Mouse (Mus musculus): ENCODE data around the gene Igflr1. TPM values are rescaled to one million over a fixed set of nuclear protein-coding genes. Genes with fewer than 3 reads are reported as not detected.

Igflr1 gene
- polyA plus RNA-seq, 1 experiment from 2014 or later: 6.6 TPM

DNA sequence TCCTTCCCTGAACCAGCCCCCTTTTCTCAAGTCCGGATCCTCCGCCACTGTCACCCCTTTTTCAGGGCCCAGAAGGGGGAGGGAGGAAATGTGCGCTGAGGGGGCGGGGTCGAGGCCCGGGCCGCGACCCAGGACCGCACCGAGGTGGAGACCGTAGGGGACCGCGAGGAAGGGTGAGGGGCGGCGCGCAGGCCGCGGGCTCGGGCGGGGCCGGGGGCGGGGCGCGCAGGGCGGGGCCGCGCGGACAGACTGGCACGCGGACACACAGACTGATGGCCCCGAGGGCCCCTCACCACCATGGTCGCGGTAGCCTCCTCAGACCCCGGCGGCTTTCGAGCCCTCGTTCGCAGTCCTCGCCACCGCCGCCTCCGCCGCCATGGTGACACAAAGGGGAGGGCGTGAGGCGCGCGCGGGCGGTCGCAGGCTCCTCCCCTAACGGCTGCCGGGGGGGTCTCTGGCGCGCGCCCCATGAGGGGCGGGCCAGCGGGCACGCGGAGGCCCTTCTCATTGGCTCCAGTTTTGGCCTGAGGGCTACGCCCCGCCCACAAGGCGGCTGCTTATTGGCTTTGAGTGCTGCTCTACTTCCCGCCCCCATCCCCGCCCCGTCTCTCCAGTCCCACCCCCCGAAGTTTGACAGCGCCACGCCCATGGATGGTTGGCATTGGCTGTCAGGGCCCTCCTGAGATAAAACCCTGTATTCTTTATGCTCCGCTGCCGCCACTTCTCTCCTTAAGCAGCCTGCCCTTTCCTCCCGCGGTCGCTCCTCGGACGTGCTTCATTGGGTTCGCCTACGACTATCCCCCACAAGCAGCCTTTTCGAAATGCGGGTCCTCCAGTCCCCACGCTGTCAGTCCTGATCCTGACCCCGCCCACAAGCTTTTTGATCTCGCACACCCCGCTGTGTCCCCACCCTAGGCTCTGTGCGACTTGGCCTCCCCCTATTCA is 30.3 kb upstream of the Igflr1 start, which contains the start of gene Arhgap33:
TSS of gene Arhgap33 (minus strand) at position 428 of the 945 bp plus-strand sequence.
- Histone ChIP-seq H3K9me3 (no peaks in the 10 kb centered on the region), H3K9ac (replicated peaks) (peak within 1 kb of the TSS; percentile 93), H3K4me1 (replicated peaks) (peaks cover 43% of the 10 kb centered on the region), H3K36me3 (peaks cover 46% of the 10 kb centered on the region), H3K27ac (peak within 1 kb of the TSS; percentile 96), H3K4me3 (replicated peaks) (peak within 1 kb of the TSS; percentile 83), H3K27me3 (no peaks in the 10 kb centered on the region), H3K4me2 (replicated peaks) (peak within 1 kb of the TSS; percentile 94)
- under 1% methylated on average over 61 of the region's 84 CpGs for WGBS
- peak; percentile 90 for ATAC-seq

DNA sequence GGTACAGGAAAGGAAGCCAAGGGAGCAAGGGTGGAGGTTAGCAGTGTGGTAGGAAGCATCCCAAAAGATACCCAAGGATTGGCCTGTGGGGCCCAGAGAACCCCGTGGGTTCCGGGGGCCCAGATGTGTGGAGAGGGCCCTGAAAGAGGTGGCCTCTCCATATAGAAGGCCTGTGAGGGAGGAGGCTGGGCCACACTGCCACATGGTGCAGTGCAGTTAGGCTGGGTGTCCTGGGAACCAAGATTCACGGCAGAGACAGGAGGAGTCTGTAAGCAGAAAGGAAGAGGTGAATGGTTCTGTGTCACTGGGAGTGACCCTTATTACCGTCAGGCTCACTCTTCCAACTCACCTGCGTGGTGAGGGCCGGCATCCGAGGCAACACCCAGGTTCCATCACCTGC is 24.7 kb upstream of the Igflr1 start:
- H3K9me3 ChIP-seq: no peaks in the 10 kb centered on the region
- no peak overlapping the region for H3K4me3 ChIP-seq (replicated peaks)
- H3K36me3 ChIP-seq: peaks cover 36% of the 10 kb centered on the region
- ATAC-seq: no peak
- no peaks in the 10 kb centered on the region for H3K27me3 ChIP-seq
- peaks cover 5% of the 10 kb centered on the region for H3K4me1 ChIP-seq (replicated peaks)
- H3K27ac ChIP-seq: no peak overlapping the region
- H3K4me2 ChIP-seq (replicated peaks): no peak overlapping the region
- no peak overlapping the region for H3K9ac ChIP-seq (replicated peaks)
- 95% methylated on average over 7 of the region's 7 CpGs for WGBS

DNA sequence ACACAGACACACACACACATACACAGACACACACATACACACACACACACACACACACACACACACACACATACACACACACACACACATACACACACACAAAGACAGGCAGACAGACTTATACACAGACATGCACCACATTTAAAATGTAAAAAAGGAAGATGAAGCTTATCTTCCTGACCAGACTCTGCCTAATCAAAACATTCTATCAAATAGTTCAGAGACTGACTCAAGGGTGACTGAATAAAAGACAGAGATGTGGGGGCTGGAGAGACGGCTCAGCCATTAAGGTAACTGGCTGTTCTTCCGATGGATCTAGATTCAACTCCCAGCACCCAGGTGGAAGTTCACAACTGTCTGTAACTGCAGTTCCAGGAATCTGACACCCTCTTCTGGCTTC is 20.9 kb upstream of the Igflr1 start:
- Histone ChIP-seq H3K27me3 (no peaks in the 10 kb centered on the region), H3K4me2 (replicated peaks) (no peak overlapping the region), H3K4me3 (replicated peaks) (no peak overlapping the region), H3K9me3 (no peaks in the 10 kb centered on the region), H3K4me1 (replicated peaks) (no peaks in the 10 kb centered on the region), H3K27ac (no peak overlapping the region), H3K9ac (replicated peaks) (0 out of 2 replicates have a peak overlapping the region, but pooled peaks have one; percentile 10), H3K36me3 (peaks cover 52% of the 10 kb centered on the region)
- ATAC-seq: no peak
- 88% methylated on average over 2 of the region's 2 CpGs for whole genome bisulfite sequencing

DNA sequence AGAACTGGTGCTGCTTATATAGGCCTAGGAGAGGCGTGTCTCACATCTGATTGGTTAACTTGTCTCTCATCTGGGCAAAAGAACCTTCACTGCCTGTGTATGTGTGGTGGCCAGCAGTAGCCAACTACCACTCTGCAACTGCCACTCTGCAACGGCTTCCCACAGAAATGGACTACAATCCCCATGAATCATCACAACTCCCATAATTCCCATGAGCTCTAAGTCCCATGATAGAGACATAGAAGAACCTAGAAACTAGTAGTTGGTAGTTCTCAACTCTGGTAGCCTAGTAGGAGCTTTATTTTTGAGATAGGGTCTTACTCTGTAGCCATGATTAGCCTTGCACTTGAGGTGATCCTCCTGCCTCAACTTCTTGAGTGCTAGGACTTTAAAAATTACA is 15.3 kb upstream of the Igflr1 start:
- H3K27ac ChIP-seq: no peak overlapping the region
- no peak overlapping the region for H3K4me2 ChIP-seq (replicated peaks)
- H3K27me3 ChIP-seq: peaks cover 8% of the 10 kb centered on the region; the same call in 1 of the 2 replicates
- 95% methylated on average over 2 of the region's 2 CpGs for WGBS
- no peaks in the 10 kb centered on the region for H3K9me3 ChIP-seq
- no peak overlapping the region for H3K9ac ChIP-seq (replicated peaks)
- ATAC-seq: no peak
- peaks cover 21% of the 10 kb centered on the region for H3K4me1 ChIP-seq (replicated peaks)
- H3K36me3 ChIP-seq: peaks cover 32% of the 10 kb centered on the region
- H3K4me3 ChIP-seq (replicated peaks): no peak overlapping the region

DNA sequence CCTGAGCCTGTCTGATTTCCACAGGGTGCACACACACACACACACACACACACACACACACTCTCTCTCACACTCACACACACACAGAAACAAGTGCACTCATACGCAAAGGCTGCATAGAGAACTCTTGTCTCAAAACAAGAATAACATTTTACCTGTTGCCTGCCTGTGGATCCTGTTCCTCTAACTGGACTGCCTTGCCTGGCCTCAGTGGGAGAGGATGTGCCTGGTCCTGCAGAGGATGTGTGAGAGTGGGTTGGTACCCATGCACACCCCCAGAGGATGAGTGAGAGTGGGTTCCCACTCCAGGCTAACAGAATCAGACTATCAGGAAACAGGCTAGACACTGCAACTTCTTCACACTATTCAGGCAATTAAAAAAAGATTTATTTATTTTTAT is 14.6 kb upstream of the Igflr1 start:
- no peak for ATAC-seq
- no peak overlapping the region for H3K27ac ChIP-seq

DNA sequence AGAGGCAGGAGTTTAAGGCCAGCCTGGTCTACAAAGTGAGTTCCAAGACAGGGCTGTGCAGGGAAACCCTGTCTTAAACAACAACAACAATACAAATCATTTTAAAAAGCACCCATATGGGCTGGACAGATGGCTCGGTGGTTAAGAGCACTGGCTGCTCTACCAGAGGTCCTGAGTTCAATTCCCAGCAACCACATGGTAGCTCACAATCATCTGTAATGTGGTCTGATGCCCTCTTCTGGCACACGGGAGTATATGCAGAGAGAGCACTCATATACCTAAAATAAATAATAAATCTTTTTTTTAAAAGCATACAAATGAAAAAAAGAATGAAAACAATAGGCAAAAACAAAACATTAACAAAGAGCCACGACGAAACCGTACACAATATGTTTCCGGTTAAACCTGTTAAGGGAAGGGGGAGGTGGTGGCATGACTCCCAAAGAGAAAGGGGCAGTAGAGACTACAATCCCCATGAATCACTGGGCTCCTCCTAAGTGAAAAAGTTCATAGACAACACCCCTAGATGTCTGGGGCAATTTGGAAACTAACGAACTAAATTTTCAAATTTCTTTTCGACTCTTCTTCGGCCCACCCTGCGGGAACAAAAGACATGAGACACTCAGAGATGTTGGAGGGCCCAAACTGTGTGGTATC is 13.7 kb upstream of the Igflr1 start:
- H3K4me2 ChIP-seq (replicated peaks): peak overlapping the region; percentile 85
- peak overlapping the region; percentile 95 for H3K27ac ChIP-seq
- WGBS: 3% methylated on average over 10 of the region's 10 CpGs
- peaks cover 21% of the 10 kb centered on the region for H3K4me1 ChIP-seq (replicated peaks)
- peak; percentile 72 for ATAC-seq
- H3K9ac ChIP-seq (replicated peaks): peak overlapping the region; percentile 67
- peaks cover 42% of the 10 kb centered on the region for H3K36me3 ChIP-seq
- no peaks in the 10 kb centered on the region for H3K9me3 ChIP-seq
- peaks cover 8% of the 10 kb centered on the region; the same call in 1 of the 2 replicates for H3K27me3 ChIP-seq
- H3K4me3 ChIP-seq (replicated peaks): peak overlapping the region; percentile 65

More for the DNA sequence above, 14.6 kb upstream of the Igflr1 start:
- peaks cover 8% of the 10 kb centered on the region; the same call in 1 of the 2 replicates for H3K27me3 ChIP-seq
- H3K36me3 ChIP-seq: peaks cover 40% of the 10 kb centered on the region
- H3K9ac ChIP-seq (replicated peaks): no peak overlapping the region
- 97% methylated on average over 1 of the region's 1 CpGs for WGBS
- no peak overlapping the region for H3K4me2 ChIP-seq (replicated peaks)
- peaks cover 21% of the 10 kb centered on the region for H3K4me1 ChIP-seq (replicated peaks)
- H3K4me3 ChIP-seq (replicated peaks): no peak overlapping the region
- no peaks in the 10 kb centered on the region for H3K9me3 ChIP-seq

DNA sequence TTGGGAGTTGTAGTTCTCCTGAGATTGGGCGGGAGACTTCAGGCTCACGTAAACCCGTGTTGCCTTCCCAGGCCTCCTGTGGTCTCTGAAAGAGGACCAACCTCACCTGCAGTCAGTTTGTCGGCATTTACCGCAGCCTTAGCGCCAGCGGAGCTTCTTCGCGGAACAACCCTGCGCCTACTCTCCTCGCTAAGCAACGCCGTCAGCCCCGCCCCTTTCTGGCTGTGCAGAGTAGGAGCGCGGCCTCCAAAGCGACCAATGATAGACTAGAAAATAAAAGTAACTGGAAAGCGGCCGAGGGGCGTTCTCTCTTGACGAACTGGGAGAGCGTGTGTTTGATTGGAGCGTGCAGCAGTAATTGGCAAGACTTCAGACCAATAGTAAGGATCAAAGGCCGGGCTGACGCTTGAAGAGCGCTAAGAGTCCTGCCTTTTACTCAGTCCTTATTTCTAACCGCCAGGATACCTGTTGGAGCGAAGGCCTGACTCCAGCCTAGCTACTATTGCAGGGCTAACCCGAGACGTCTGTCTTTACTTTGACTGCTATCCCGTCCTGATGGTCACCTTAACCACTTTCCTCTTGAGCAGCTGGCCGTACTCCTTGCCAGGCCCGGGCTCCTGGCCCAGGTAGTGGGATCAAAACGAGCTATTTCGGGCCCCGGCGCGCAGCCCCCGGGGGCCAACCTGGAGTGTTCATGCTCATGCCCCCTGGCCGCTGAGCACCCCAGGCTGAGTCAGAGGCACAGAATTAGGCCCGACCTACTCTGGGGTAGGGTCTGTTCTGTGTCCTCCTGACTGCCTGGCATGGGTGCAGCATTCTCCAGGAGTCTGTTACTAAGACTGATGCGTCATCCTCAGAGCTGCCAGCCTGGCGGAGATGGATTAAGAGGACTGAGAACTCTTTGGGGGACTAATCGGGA is 12.9 kb upstream of the Igflr1 start, which contains the start of the genes Hspb6 and Proser3:
TSS of gene Hspb6 (plus strand) at position 77 of the 919 bp plus-strand sequence.
TSS of gene Proser3 (minus strand) at position 198 of the 919 bp plus-strand sequence.
- Histone ChIP-seq H3K36me3 (peaks cover 50% of the 10 kb centered on the region), H3K4me3 (replicated peaks) (peak within 1 kb of the TSS; percentile 65), H3K27me3 (peaks cover 8% of the 10 kb centered on the region; the same call in 1 of the 2 replicates), H3K9me3 (no peaks in the 10 kb centered on the region), H3K27ac (peak within 1 kb of the TSS; percentile 95), H3K9ac (replicated peaks) (peak within 1 kb of the TSS; percentile 70), H3K4me1 (replicated peaks) (peaks cover 21% of the 10 kb centered on the region), H3K4me2 (replicated peaks) (peak within 1 kb of the TSS; percentile 85)
- under 1% methylated on average over 44 of the region's 44 CpGs for WGBS
- ATAC-seq: peak; percentile 95

DNA sequence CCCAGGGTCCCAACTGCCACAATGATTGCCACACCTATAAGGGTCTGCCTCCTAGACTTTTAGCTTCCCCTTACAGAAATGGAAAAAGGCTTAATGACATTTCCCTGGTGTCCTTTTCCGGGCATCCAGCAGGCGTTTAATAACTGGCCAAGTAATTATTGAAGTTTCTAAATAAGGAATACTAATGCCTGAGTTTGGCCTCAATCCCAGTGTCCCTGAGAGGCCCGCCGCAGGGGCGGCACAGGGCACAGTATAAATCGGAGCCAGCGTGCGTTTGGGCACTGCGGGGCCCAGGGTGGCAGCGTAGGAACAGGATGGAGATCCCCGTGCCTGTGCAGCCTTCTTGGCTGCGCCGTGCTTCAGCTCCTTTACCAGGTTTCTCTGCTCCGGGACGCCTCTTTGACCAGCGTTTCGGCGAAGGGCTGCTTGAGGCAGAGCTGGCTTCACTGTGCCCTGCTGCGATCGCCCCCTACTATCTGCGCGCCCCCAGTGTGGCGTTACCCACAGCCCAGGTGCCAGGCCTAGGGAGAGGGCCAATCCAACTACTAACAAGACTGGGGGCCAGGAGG is 12.1 kb upstream of the Igflr1 start:
- H3K27ac ChIP-seq: peak overlapping the region; percentile 68; the same call in 1 of the 2 replicates
- H3K9me3 ChIP-seq: no peaks in the 10 kb centered on the region
- WGBS: 8% methylated on average over 23 of the region's 23 CpGs
- H3K9ac ChIP-seq (replicated peaks): peak overlapping the region; percentile 70
- peak overlapping the region; percentile 85 for H3K4me2 ChIP-seq (replicated peaks)
- peaks cover 8% of the 10 kb centered on the region; the same call in 1 of the 2 replicates for H3K27me3 ChIP-seq
- peak overlapping the region; percentile 65 for H3K4me3 ChIP-seq (replicated peaks)
- peaks cover 25% of the 10 kb centered on the region for H3K4me1 ChIP-seq (replicated peaks)
- peaks cover 51% of the 10 kb centered on the region for H3K36me3 ChIP-seq
- ATAC-seq: no peak

DNA sequence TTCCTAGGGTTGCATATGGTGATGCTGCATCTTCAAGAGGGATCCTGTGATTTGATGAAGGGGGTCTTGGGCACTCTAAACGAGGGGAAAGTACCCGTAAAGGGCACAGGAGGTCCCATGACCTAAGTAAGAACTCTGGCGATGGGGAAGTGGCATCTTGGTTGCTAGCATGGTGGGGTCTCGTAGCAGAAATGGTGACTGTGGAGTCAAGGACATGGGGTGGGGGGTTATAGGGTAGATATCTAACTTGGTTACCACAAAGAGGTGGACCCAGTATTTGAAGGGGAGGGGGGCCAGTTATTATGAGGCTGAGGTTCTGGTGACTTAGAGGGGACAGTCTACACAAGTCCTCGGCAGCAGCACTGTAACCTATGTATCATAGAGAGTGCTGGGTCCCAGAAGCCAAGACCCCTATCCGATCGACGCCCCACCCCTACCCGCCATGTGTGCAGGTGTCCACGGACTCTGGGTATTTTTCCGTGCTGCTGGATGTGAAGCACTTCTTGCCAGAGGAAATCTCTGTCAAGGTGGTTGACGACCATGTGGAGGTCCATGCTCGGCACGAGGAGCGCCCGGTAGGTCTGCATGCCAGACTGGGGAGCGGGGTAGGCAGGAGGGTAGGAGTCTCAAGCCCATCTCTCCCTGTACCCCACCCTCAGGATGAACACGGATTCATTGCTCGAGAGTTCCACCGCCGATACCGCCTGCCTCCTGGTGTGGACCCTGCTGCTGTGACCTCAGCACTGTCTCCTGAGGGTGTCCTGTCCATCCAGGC is 11.2 kb upstream of the Igflr1 start:
- peaks cover 8% of the 10 kb centered on the region; the same call in 1 of the 2 replicates for H3K27me3 ChIP-seq
- H3K4me3 ChIP-seq (replicated peaks): peak overlapping the region; percentile 65
- H3K4me1 ChIP-seq (replicated peaks): peaks cover 34% of the 10 kb centered on the region
- no peaks in the 10 kb centered on the region for H3K9me3 ChIP-seq
- H3K36me3 ChIP-seq: peaks cover 44% of the 10 kb centered on the region
- no peak overlapping the region for H3K27ac ChIP-seq
- H3K4me2 ChIP-seq (replicated peaks): peak overlapping the region; percentile 85
- peak overlapping the region; percentile 70; the same call in 1 of the 2 replicates for H3K9ac ChIP-seq (replicated peaks)
- WGBS: 86% methylated on average over 22 of the region's 22 CpGs
- ATAC-seq: no peak

DNA sequence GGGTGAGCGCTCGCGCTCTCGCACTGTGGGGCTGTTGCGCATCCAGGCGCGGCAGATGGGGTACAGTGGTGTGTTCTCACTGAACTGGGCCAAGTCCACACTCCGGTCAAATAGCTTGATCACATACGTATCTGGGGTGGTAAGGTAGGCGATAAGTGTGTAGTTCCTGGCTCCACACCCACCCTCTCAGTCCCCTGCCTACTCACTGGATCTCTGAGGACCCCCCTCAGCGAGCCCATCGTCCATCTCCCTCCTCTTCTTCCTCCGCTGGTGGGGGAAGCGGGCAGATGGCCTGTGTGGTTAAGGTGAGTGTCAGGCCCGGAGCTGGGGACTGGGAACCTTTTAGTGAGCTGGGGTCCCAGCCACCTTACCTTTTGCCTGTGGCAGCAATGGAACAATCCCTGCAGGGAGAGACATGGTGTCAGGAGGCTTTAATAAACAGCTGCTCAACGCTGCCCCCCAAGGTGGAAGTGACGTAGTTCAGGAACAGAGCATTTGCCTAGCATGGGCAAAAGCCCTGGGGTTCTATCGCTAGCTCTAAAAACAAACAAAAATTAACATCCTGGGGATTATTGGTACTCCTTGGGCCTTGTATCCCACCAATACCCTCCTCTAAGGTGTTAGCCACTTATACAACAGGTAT is 8.2 kb upstream of the Igflr1 start:
- Histone ChIP-seq H3K4me2 (replicated peaks) (no peak overlapping the region), H3K4me1 (replicated peaks) (peaks cover 35% of the 10 kb centered on the region), H3K36me3 (peaks cover 40% of the 10 kb centered on the region), H3K9ac (replicated peaks) (no peak overlapping the region), H3K9me3 (no peaks in the 10 kb centered on the region), H3K4me3 (replicated peaks) (no peak overlapping the region), H3K27ac (no peak overlapping the region), H3K27me3 (peaks cover 8% of the 10 kb centered on the region; the same call in 1 of the 2 replicates)
- ATAC-seq: no peak
- WGBS: 94% methylated on average over 18 of the region's 18 CpGs

All from midbrain, embryonic 13.5 days (tissue).